ENCODE assay signal across 14 mouse cellular contexts in genomic region chr7:110777146-110778001, GRCm38 (mm10). TPM values are rescaled to one million over a fixed set of nuclear protein-coding genes. Genes with fewer than 3 reads are reported as not detected.
DNase-seq lines count a peak whose midpoint lies in the region; ATAC-seq and TF ChIP-seq lines count a peak whose summit lies in the region.
"Had no signal": no experiment of that assay in that cellular context is flagged by ENCODE, and none has a peak within 500 bp of the region (broad histone marks: within the 10 kb centered on the region; RNA-seq: fewer than 3 reads in every experiment).

No protein-coding gene starts in this region.

- no peaks in the 10 kb centered on the region for H3K36me3 ChIP-seq in lung, postnatal 0 days (ENCODE audit: insufficient read depth, low read length)
- peaks cover 9% of the 10 kb centered on the region; the same call in 1 of the 2 replicates for H3K36me3 ChIP-seq in liver, embryonic 11.5 days (ENCODE audit: control insufficient read depth, insufficient read depth, low read length)
- no peaks in the 10 kb centered on the region for H3K36me3 ChIP-seq in myocyte (ENCODE audit: control insufficient read depth, insufficient read depth)
- H3K36me3 ChIP-seq in hindbrain, embryonic 13.5 days = no peaks in the 10 kb centered on the region
- H3K36me3 ChIP-seq: intestine, embryonic 15.5 days; limb, embryonic 12.5 days had no signal

- H3K27me3 ChIP-seq in lung, postnatal 0 days (replicated peaks; ENCODE audit: insufficient read depth, low read length) = no peaks in the 10 kb centered on the region
- no peaks in the 10 kb centered on the region for H3K27me3 ChIP-seq in liver, embryonic 11.5 days (replicated peaks; ENCODE audit: control insufficient read depth, insufficient read depth, low read length)
- no peaks in the 10 kb centered on the region for H3K27me3 ChIP-seq in myocyte (ENCODE audit: control insufficient read depth, insufficient read depth, insufficient read length)
- no peaks in the 10 kb centered on the region for H3K27me3 ChIP-seq in hindbrain, embryonic 13.5 days
- H3K27me3 ChIP-seq: intestine, embryonic 15.5 days had no signal

- peak; percentile 42 for ATAC-seq in lung, postnatal 0 days
- ATAC-seq in liver, embryonic 11.5 days (replicated peaks; ENCODE audit: low FRiP score) = no peak
- no peak for ATAC-seq in erythroid progenitor cell, adult 5-6 weeks (replicated peaks; ENCODE audit: low FRiP score, poor library complexity, severe bottlenecking)
- ATAC-seq in hindbrain, embryonic 13.5 days (ENCODE audit: low FRiP score) = no peak
- ATAC-seq: forebrain, embryonic 16.5 days; intestine, embryonic 15.5 days had no signal

- no peak for TF ChIP-seq CTCF in lung, postnatal 0 days (IDR thresholded peaks at IDR 0.05)
- TF ChIP-seq CTCF in lung, adult 2 months (IDR thresholded peaks at IDR 0.05; ENCODE audit: insufficient read depth, low read length) = no peak

- TF ChIP-seq EP300 in lung, postnatal 0 days (IDR thresholded peaks at IDR 0.05) = peak; percentile 78

- no peak overlapping the region for H3K4me3 ChIP-seq in lung, postnatal 0 days (ENCODE audit: low read depth, low read length)
- H3K4me3 ChIP-seq in lung, adult 2 months (replicated peaks; ENCODE audit: extremely low read depth, low read depth, low read length) = no peak overlapping the region
- H3K4me3 ChIP-seq in liver, embryonic 11.5 days (ENCODE audit: low read depth, low read length) = no peak overlapping the region
- peak overlapping the region; percentile 15 for H3K4me3 ChIP-seq in myocyte
- H3K4me3 ChIP-seq in hindbrain, embryonic 13.5 days = no peak overlapping the region
- H3K4me3 ChIP-seq: heart, embryonic 12.5 days; intestine, embryonic 15.5 days; limb, embryonic 12.5 days had no signal

- H3K4me2 ChIP-seq in lung, postnatal 0 days (replicated peaks; ENCODE audit: low read depth, low read length) = no peak overlapping the region
- H3K4me2 ChIP-seq in liver, embryonic 11.5 days = peak overlapping the region; percentile 26
- peak overlapping the region; percentile 52 for H3K4me2 ChIP-seq in myocyte (ENCODE audit: low read depth)
- no peak overlapping the region for H3K4me2 ChIP-seq in hindbrain, embryonic 13.5 days
- H3K4me2 ChIP-seq: heart, embryonic 12.5 days; intestine, embryonic 15.5 days; limb, embryonic 12.5 days had no signal

- H3K79me2 ChIP-seq in myocyte (ENCODE audit: control insufficient read depth, insufficient read depth) = no peaks in the 10 kb centered on the region

- peaks cover 5% of the 10 kb centered on the region; the same call in 1 of the 2 replicates for H3K4me1 ChIP-seq in lung, postnatal 0 days (ENCODE audit: insufficient read depth, low read depth, low read length)
- H3K4me1 ChIP-seq in lung, adult 2 months (ENCODE audit: control insufficient read depth, insufficient read depth, low read length) = peaks cover 10% of the 10 kb centered on the region
- peaks cover 85% of the 10 kb centered on the region for H3K4me1 ChIP-seq in liver, embryonic 11.5 days (replicated peaks; ENCODE audit: control insufficient read depth, insufficient read depth, low read length)
- peaks cover 41% of the 10 kb centered on the region for H3K4me1 ChIP-seq in hindbrain, embryonic 13.5 days (replicated peaks)

- H3K9me3 ChIP-seq in lung, postnatal 0 days (ENCODE audit: low read length) = no peaks in the 10 kb centered on the region
- H3K9me3 ChIP-seq in liver, embryonic 11.5 days (ENCODE audit: control insufficient read depth, low read length) = no peaks in the 10 kb centered on the region
- H3K9me3 ChIP-seq in hindbrain, embryonic 13.5 days = no peaks in the 10 kb centered on the region
- H3K9me3 ChIP-seq: heart, embryonic 12.5 days; intestine, embryonic 15.5 days; limb, embryonic 12.5 days had no signal

- no peak for TF ChIP-seq POLR2A in lung, adult 2 months (IDR thresholded peaks at IDR 0.05; ENCODE audit: borderline replicate concordance, extremely low read depth, low read depth, low read length)
- no peak for TF ChIP-seq POLR2A in myocyte (IDR thresholded peaks at IDR 0.05; ENCODE audit: insufficient read length, low read depth)

- H3K9ac ChIP-seq in lung, postnatal 0 days (replicated peaks; ENCODE audit: low read depth) = no peak overlapping the region
- H3K9ac ChIP-seq in liver, embryonic 11.5 days (ENCODE audit: low read depth, low read length) = 0 out of 2 replicates have a peak overlapping the region, but pooled peaks have one; percentile 1
- no peak overlapping the region for H3K9ac ChIP-seq in hindbrain, embryonic 13.5 days
- H3K9ac ChIP-seq: heart, embryonic 12.5 days; intestine, embryonic 15.5 days; limb, embryonic 12.5 days had no signal

- no peak overlapping the region for H3ac ChIP-seq in myocyte (ENCODE audit: control insufficient read depth, insufficient read length)

- no peak overlapping the region for H3K27ac ChIP-seq in lung, postnatal 0 days (ENCODE audit: low read length)
- H3K27ac ChIP-seq in liver, embryonic 11.5 days (ENCODE audit: low read depth, low read length) = peak overlapping the region; percentile 85
- H3K27ac ChIP-seq in hindbrain, embryonic 13.5 days = no peak overlapping the region
- H3K27ac ChIP-seq: intestine, embryonic 15.5 days; limb, embryonic 12.5 days had no signal

- WGBS in lung, postnatal 0 days = 78% methylated on average over 18 of the region's 18 CpGs
- 82% methylated on average over 18 of the region's 18 CpGs for WGBS in lung, adult 2 months
- 88% methylated on average over 18 of the region's 18 CpGs for WGBS in liver, embryonic 11.5 days
- WGBS in hindbrain, embryonic 13.5 days = 74% methylated on average over 18 of the region's 18 CpGs

- DNase-seq in lung, postnatal 0 days (ENCODE audit: low spot score) = peak; percentile 75
- DNase-seq in lung, adult 2 months = no peak
- peak; percentile 56 for DNase-seq in NIH3T3 (ENCODE audit: low read depth)
- no peak for DNase-seq in liver, embryonic 11.5 days (ENCODE audit: low spot score)
- DNase-seq: cerebellum, adult 11 months; kidney, postnatal 10 days; right cerebral cortex, postnatal 14 days had no signal

TF ChIP-seq in myocyte, 11 proteins besides CTCF, POLR2A, EP300 and RAD21:
- TF ChIP-seq REST (IDR thresholded peaks at IDR 0.05; ENCODE audit: insufficient read depth, insufficient read length) (no peak), MYOD1 (IDR thresholded peaks at IDR 0.05; ENCODE audit: control insufficient read depth in 1 of 3, insufficient read length in 2 of 3, low read depth in 2 of 3) (peak in 1 of 3 experiments; percentile 21), CEBPB (IDR thresholded peaks at IDR 0.05; ENCODE audit: insufficient read depth, poor library complexity, severe bottlenecking) (no peak), POLR2AphosphoS2 (IDR thresholded peaks at IDR 0.05; ENCODE audit: insufficient read length, low read depth) (no peak)

RNA-seq across cellular contexts. Expression of gene Ampd3, which starts 9.4 kb away (rescaled TPM):
- polyA plus RNA-seq in lung, postnatal 0 days (2015; fragmentation: Nextera tagmentation; extraction: Ambion mirVana) = 5.0 and 5.2 TPM in 2 replicates
- 21.8 and 23.5 TPM in 2 replicates for polyA plus RNA-seq in lung, adult 2 months (2012; rRNA removed)
- 39.5 and 41.1 TPM in 2 replicates for polyA plus RNA-seq in liver, embryonic 11.5 days (2014; fragmentation: Nextera tagmentation; extraction: Ambion mirVana)
- polyA plus RNA-seq in myocyte (2012; fragmentation: generic; extraction: Trizol) = 8.2 TPM
- 80.7 and 109 TPM in 2 replicates for total RNA-seq in erythroid progenitor cell, adult 5-6 weeks (2015; ENCODE audit: low replicate concordance)
- 72.2 and 104 TPM in 2 replicates for total RNA-seq in erythroid progenitor cell, adult 5-6 weeks (2017; ENCODE audit: low replicate concordance)
- 4.3 and 4.9 TPM in 2 replicates for polyA plus RNA-seq in hindbrain, embryonic 13.5 days (2015; fragmentation: Nextera tagmentation; extraction: Ambion mirVana)

Comparison
In these comparisons a context has a peak if more than half of its experiments do, and no peak if none do; other contexts are left out.
1. DNase-seq: peak in lung, postnatal 0 days (single experiment) and NIH3T3 (single experiment); none in lung, adult 2 months (single experiment) and liver, embryonic 11.5 days (single experiment).
2. H3K4me2 ChIP-seq: peak in liver, embryonic 11.5 days (single experiment) and myocyte (single experiment); none in lung, postnatal 0 days (single experiment) and hindbrain, embryonic 13.5 days (single experiment).